Mouse (Mus musculus) cerebellum, adult 2 months (tissue): ENCODE measurements around the gene Casz1.

Source experiments
- CTCF ChIP-seq: fragments of 200-500 bp; IDR thresholded peaks from 2 replicates; pipeline ENCODE4 v1.5.1; 2011; ENCODE audit warnings: low read depth, mild to moderate bottlenecking, control low read depth, low read length, moderate library complexity, borderline replicate concordance; ENCODE audit not compliant: insufficient read depth
- POLR2A ChIP-seq: fragments of 200-500 bp; IDR thresholded peaks from 2 replicates; pipeline ENCODE4 v1.6.1; 2011; ENCODE audit warnings: low read length, control low read depth, borderline replicate concordance; ENCODE audit not compliant: insufficient read depth

DNA sequence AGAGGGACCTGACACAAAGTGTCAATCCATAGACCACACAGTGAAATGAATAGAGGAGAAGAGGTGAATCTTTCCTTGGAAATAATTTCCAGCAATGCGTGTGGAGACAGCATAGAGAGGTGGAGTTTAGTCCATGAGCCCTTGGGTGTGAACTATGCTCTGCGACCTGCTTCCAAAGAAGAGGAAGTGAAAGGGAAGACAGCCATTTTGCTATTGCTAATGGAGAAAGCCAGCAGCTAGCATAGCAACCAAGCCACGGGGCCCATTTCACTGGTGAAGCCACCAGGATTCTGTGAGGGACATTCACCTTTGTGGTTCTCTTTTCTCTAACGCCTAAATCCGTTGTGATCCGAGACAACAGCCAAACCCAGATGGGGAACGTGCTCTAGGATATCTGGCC lies 44.1 kb upstream of the Casz1 start:
- TF ChIP-seq CTCF (no peak), POLR2A (no peak)
